Mouse (Mus musculus) heart, adult 2 months (tissue): Measurements from ENCODE around the gene Mvp. TPM values are rescaled to one million over a fixed set of nuclear protein-coding genes. Genes with fewer than 3 reads are reported as not detected.

ENCODE experiments used
- DNase-seq, 2 experiments: peaks; one replicate each; pipeline ENCODE4 v3.0.0; 2021
- H3K27ac ChIP-seq: fragments of 200-600 bp; 2 replicates; pipeline ENCODE4 v1.8.1; 2022
- H3K27me3 ChIP-seq: fragments of 200-500 bp; 2 replicates; pipeline ENCODE4 v1.6.1; 2012; ENCODE audit warnings: mild to moderate bottlenecking, low read length, inconsistent platforms, mixed read lengths; ENCODE audit not compliant: control insufficient read depth, insufficient read depth
- H3K36me3 ChIP-seq: fragments of 200-500 bp; 2 replicates; pipeline ENCODE4 v1.6.1; 2012; ENCODE audit warnings: low read length, inconsistent platforms; ENCODE audit not compliant: control insufficient read depth, insufficient read depth
- H3K4me1 ChIP-seq: fragments of 200-500 bp; 2 replicates; pipeline ENCODE4 v1.6.1; 2011; ENCODE audit warnings: low read length; ENCODE audit not compliant: control insufficient read depth, insufficient read depth
- H3K4me3 ChIP-seq: fragments of 200-600 bp; 2 replicates; pipeline ENCODE4 v1.8.1; 2022
- H3K79me2 ChIP-seq: fragments of 200-500 bp; replicated peaks from 2 replicates; pipeline ENCODE4 v1.6.1; 2012; ENCODE audit warnings: mild to moderate bottlenecking, inconsistent platforms, low read length, moderate library complexity, mixed read lengths; ENCODE audit not compliant: control insufficient read depth, insufficient read depth
- H3K9ac ChIP-seq: fragments of 200-500 bp; 2 replicates; pipeline ENCODE4 v1.6.1; 2012; ENCODE audit warnings: low read depth, mild to moderate bottlenecking, control low read depth, inconsistent platforms, low read length, mixed read lengths
- CTCF ChIP-seq: fragments of 200-600 bp; IDR thresholded peaks from 2 replicates; pipeline ENCODE4 v1.8.1; 2022; ENCODE audit warnings: antibody characterized with exemption, mild to moderate bottlenecking, moderate library complexity
- EP300 ChIP-seq: fragments of 200-500 bp; IDR thresholded peaks from 2 replicates; pipeline ENCODE4 v1.6.1; 2011; ENCODE audit warnings: low read depth, low read length, control low read depth; ENCODE audit not compliant: insufficient read depth
- POLR2A ChIP-seq: fragments of 200-500 bp; IDR thresholded peaks from 2 replicates; pipeline ENCODE4 v1.6.1; 2011; ENCODE audit warnings: mild to moderate bottlenecking, low read depth, low read length, control low read depth; ENCODE audit not compliant: insufficient read depth
- WGBS: fragments of 180-500 bp; shearing (Covaris S2); methylation state at CpG from one replicate; pipeline ENCODE4 v1.1.7; 2018; 5-methylcytosine and 5-hydroxymethylcytosine counted together
- intact Hi-C: fragments of 180-260 bp; cut with DNase I; formaldehyde crosslinking; loops from one replicate; pipeline ENCODE4 v1.15.1; 2025
- polyA plus RNA-seq: library from polyadenylated mRNA; depleted of rRNA; stranded (reverse); fragments of >200 nt; gene quantifications from 2 replicates; pipeline ENCODE4 v1.2.3, GENCODE M21; 2012
- total RNA-seq, 2 experiments: library from RNA; stranded (reverse); gene quantifications; 2 replicates each; pipeline ENCODE4 v1.2.3; 2021

Gene Mvp
- total and polyA plus RNA-seq, 3 experiments, result 48.8 to 59.1 (median 50.4) TPM

DNA sequence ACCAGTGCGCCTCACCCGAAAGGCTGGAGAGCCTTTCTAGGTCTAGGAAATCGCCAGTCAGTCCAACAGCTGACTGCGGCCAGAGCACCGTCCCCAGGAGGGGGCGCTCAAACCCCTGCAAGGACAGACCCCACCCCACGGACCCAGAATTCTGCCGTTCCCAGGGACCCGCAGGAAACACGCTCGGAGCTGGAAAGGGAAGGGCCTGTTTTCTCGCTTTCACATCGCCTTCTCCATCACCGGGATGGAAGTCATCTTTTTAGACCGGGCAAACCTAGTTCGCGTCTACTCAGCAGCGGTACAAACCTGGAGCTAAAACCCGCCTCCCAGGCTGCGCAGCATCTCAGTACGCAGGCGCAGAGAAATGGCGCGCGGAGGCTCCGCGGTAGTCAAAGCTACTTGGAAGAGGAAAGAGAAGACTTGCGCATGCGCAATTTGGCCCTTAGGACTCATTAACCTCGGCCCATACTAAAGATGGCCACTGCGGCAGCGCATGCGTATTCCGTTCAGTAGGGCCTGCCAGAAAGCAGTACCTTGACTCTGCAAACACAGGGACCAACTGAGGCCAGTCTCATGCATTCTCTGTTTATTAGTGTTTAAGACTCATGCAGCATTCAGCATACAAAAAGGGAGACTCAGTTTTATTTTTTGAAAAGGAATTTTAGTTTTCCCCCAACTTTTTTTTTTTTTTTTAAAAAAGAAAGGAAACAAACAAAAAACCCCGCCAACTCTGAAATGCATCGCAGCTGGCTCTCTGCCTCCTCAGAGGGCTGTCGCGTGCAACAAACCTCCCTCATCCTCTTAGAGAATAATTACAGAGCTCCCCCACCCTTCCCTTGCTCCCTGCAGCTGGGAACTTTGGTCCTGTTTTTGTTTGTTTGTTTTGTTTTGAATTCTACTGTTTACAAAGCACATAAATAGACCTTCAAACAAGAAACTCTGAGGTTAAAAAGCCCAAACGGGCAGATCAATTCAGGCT is 2.8 kb upstream of the Mvp start, which contains the start of gene Pagr1a:
TSS of gene Pagr1a (minus strand) at position 382 of the 979 bp plus-strand sequence.
- H3K4me1 ChIP-seq, result peaks cover 15% of the 10 kb centered on the region
- H3K4me3 ChIP-seq, result peak within 1 kb of the TSS; percentile 82
- peaks cover 2% of the 10 kb centered on the region; the same call in 1 of the 2 replicates for H3K79me2 ChIP-seq
- intact Hi-C loops, result loop anchor here (1.0 to 10.0 kb wide), 4 partner anchors 8 to 178 kb away; partner anchors contain the start of genes Cd2bp2 and Cdiptos
- DNase-seq, result peak; percentile 95 to 97
- TF ChIP-seq EP300 (peak; percentile 43), POLR2A (peak; percentile 94), CTCF (peak; percentile 90)
- peak within 1 kb of the TSS; percentile 87 for H3K9ac ChIP-seq
- peaks cover 5% of the 10 kb centered on the region for H3K36me3 ChIP-seq
- no peaks in the 10 kb centered on the region for H3K27me3 ChIP-seq
- 2% methylated on average over 39 of the region's 39 CpGs for WGBS
- H3K27ac ChIP-seq, result peak within 1 kb of the TSS; percentile 93

DNA sequence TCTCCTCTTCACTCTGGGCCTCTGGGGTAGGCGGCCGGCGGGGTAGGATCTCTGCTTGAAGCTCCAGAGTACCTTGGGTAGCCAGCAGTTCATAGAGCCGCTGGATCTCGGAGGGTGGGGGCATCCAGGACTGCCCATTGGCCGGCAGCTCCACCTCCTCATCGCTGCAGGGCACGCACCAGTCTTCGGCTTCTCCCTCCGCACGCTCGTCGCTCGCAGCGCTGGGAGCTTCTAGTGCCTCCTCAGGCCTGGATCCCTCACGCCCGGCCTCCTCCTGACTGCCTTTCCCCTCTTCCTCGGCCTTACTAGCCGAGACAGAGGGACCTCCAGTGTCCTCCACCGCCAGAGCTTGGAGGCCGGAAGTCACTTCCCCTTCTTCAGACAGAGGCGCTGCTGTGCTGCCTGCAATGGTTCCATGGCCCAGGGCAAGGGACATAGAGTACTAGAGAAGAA is 2.1 kb upstream of the Mvp start:
- intact Hi-C loops, result loop anchor here (2.0 to 10.0 kb wide), 2 partner anchors 88 to 178 kb away; partner anchors contain the start of gene Cd2bp2
- WGBS, result under 1% methylated on average over 22 of the region's 22 CpGs

GRCm38 (mm10) chr7:127016481-127016485 is 1.9 kb upstream of the Mvp start, which contains the start of gene Pagr1b:
Pagr1b (minus strand) TSS chr7:127016484.
- no peak for DNase-seq
- H3K4me1 ChIP-seq, result peaks cover 16% of the 10 kb centered on the region
- H3K27me3 ChIP-seq, result no peaks in the 10 kb centered on the region
- H3K9ac ChIP-seq, result peak within 1 kb of the TSS; percentile 87
- peak within 1 kb of the TSS; percentile 82 for H3K4me3 ChIP-seq
- peaks cover 5% of the 10 kb centered on the region for H3K36me3 ChIP-seq
- peak within 1 kb of the TSS; percentile 93 for H3K27ac ChIP-seq
- intact Hi-C loops, result loop anchor here (2.0 to 10.0 kb wide), 2 partner anchors 89 to 179 kb away; partner anchors contain the start of gene Cd2bp2
- no peak for TF ChIP-seq POLR2A
- no peak for TF ChIP-seq CTCF
- TF ChIP-seq EP300, result no peak
- peaks cover 4% of the 10 kb centered on the region; the same call in 1 of the 2 replicates for H3K79me2 ChIP-seq

More for the DNA sequence above, 2.1 kb upstream of the Mvp start:
- Histone ChIP-seq H3K36me3 (peaks cover 5% of the 10 kb centered on the region), H3K27me3 (no peaks in the 10 kb centered on the region), H3K27ac (peak overlapping the region; percentile 93), H3K4me1 (peaks cover 16% of the 10 kb centered on the region), H3K9ac (peak overlapping the region; percentile 87), H3K4me3 (peak overlapping the region; percentile 82), H3K79me2 (peaks cover 4% of the 10 kb centered on the region; the same call in 1 of the 2 replicates)
- TF ChIP-seq EP300 (no peak), POLR2A (peak; percentile 62), CTCF (no peak)
- no peak for DNase-seq

GRCm38 (mm10) chr7:127016081-127016480 is 1.7 kb upstream of the Mvp start:
- Histone ChIP-seq H3K4me1 (peaks cover 16% of the 10 kb centered on the region), H3K27ac (peak overlapping the region; percentile 93), H3K27me3 (no peaks in the 10 kb centered on the region), H3K9ac (peak overlapping the region; percentile 87), H3K36me3 (peaks cover 5% of the 10 kb centered on the region), H3K79me2 (peaks cover 4% of the 10 kb centered on the region; the same call in 1 of the 2 replicates), H3K4me3 (peak overlapping the region; percentile 82)
- TF ChIP-seq EP300, result no peak
- intact Hi-C loops, result loop anchor here (2.0 to 10.0 kb wide), 2 partner anchors 89 to 179 kb away; partner anchors contain the start of gene Cd2bp2
- peak in 1 of 2 experiments; percentile 55 for DNase-seq
- under 1% methylated on average over 10 of the region's 10 CpGs for WGBS

- TF ChIP-seq EP300 (no peak), CTCF (no peak), POLR2A (no peak)
- Histone ChIP-seq H3K36me3 (peaks cover 5% of the 10 kb centered on the region), H3K27me3 (no peaks in the 10 kb centered on the region), H3K9ac (no peak overlapping the region), H3K4me1 (peaks cover 16% of the 10 kb centered on the region), H3K27ac (peak overlapping the region; percentile 95), H3K79me2 (peaks cover 4% of the 10 kb centered on the region; the same call in 1 of the 2 replicates), H3K4me3 (no peak overlapping the region)
- intact Hi-C loops, result loop anchor here (10.0 kb wide), 1 partner anchor 180 kb away; the partner anchor contains the start of gene Cd2bp2
- 84% methylated on average over 12 of the region's 12 CpGs for WGBS
- no peak for DNase-seq
These were observed 572 bp upstream of the Mvp start for GRCm38 (mm10) chr7:127014993-127015392.
